Mouse (Mus musculus): ENCODE data around the gene Nfia.

The Nfia gene

DNA sequence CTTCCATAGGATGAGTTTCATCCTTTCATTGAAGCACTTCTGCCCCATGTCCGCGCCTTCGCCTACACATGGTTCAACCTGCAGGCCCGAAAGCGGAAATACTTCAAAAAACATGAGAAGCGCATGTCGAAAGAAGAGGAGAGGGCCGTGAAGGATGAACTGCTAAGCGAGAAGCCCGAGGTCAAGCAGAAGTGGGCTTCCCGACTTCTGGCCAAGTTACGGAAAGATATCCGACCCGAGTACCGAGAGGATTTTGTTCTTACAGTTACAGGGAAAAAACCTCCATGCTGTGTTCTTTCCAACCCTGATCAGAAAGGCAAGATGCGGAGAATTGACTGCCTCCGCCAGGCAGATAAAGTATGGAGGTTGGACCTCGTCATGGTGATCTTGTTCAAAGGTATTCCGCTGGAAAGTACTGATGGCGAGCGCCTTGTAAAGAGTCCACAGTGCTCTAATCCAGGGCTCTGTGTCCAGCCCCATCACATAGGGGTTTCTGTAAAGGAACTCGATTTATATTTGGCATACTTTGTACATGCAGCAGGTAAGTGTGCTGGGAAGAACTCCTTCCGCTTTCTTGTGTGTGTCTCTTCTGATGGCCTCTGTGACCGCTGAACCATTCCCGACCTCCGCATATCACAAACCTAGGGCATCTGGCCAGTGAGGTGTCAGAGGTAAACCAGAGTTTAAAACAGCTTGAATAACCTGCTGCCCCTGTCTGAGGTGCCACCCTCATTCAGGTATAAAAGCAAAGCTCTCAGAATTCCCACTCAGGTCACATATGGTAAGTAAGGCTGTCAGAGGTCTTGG is 10.7 kb downstream of the Nfia start:
- DNase-seq (ENCODE audit: low spot score), result no peak

DNA sequence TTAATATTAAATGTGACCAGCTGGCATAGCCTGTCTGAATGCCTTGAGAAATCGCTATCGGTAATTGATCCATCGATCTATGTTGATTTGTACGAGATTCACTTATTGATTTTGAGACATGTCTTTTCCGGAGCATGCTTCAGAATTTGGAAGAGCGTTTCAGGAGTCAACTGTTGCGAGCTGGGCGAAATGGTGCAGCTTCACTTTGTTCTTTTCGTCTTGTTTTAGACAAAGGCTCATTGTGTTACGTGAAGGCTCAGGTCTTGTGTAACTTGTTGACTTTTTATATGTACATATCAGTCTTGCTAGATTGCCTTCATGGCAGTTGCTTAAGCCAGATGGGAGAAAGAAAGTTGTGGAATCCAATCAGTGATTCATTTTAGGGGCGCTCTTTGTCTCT is 11.7 kb downstream of the Nfia start:
- DNase-seq (ENCODE audit: low spot score), result no peak

DNA sequence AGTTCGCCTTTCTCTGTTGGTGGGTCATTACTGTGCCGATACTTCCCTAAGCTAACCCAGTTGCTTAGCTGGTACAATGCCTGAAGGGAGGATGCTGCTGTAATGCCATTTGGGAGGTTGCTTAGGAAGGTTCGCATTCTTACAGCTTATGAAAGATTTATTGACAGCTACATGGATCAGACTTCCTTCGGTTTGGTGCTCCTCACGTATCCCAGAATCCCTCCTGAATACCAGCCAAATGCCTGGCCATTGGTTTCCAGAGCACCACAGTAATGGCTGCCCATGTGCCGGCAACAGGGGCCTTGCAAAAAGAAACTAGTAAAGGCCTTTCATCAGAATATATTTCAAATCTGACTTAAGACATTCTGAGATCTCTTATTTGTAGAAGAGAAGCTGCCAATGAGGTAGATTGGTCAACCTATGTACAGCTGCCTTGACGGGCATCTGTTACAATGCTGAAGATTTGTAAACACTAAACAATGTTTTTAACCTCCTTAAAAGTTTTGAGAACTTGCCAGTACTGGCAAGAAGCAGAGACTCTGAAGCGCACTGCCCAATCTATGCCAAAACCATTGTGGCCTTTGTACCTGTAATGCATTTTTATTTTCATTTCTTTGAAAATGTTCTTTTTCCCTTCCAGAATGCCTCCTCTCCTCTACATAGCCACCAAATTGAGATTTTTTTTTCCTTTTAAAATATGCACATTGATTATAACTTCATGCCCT is 13.2 kb downstream of the Nfia start:
- no peak for DNase-seq (ENCODE audit: low spot score)

DNA sequence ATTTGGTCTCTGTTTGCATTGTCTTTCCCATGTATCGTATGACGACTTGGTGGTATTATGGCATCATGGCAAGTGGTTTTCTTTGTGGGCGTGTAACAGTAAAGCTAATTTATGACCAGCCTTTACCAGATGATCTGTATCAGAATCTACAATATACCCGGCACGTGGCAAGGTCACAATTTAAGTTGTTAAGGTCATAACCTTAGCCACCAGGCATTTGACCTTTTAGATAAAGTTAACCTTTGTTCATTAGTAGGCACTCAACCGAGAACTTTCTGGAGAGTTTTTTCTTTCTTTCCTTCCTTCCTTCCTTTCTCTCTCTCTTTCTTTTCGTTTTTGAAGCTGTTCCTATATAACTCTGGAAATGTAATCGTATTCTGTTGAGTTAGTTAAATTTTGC is 14.0 kb downstream of the Nfia start:
- DNase-seq (ENCODE audit: low spot score), result no peak

DNA sequence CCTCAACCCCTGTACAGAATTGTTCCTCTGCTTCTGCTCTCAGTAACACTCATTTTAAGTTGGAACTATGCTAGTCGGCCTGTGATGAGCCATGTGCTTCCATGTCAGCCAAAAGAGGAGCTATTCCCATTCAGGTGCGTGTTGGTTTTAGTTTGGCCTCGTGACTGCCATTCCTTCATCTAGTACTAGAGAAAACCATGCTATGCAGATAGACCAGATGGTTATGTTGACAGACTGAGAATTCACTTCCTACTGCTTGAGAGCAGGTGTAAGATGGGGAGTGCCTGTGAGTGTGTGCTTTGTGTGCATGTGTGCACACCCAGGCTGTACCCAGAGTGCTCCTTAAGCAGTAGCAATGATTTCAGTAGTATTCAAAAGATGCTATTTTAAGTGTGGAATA is 15.0 kb downstream of the Nfia start:
- DNase-seq (ENCODE audit: low spot score), result no peak

DNA sequence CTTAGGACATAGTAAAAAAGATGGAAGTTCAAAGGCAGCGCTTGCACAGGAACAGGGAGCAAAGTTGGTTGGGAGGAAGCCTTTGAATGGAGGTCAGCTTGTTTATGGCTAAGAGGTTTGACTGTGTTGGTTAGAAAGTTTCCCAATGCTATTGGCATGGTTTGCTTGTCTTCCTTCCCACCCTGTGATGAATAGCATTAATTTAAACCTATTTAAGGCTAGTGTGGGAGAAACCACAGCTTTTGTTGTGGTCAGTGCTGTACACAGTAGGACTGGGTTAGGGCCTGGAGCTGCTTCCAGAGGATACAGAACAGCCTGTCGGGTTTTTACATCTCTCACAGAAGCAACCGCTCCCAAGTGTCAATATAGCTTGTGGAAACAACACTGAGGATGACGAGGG is 16.0 kb downstream of the Nfia start:
- no peak for DNase-seq (ENCODE audit: low spot score)

DNA sequence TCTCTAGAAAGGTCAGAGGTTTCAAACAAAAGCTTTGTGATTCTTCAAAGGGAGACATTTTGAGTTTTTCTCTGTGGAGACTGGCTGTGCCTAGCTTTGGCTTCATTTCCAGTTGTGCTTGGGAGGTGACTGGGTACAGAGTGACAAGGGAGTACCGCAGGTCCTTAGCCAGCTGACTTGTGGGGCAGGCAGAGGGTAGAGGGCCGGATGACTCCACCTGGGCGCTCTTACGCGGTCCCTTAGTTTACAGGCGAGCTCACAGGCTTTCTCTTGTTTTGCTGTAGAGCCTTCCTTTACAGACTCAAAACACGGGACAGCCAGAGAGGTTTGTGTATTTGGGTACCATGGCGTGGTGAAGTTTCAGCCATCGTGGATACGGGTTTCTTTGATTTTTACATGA is 21.4 kb downstream of the Nfia start:
- DNase-seq (ENCODE audit: low spot score), result no peak

DNA sequence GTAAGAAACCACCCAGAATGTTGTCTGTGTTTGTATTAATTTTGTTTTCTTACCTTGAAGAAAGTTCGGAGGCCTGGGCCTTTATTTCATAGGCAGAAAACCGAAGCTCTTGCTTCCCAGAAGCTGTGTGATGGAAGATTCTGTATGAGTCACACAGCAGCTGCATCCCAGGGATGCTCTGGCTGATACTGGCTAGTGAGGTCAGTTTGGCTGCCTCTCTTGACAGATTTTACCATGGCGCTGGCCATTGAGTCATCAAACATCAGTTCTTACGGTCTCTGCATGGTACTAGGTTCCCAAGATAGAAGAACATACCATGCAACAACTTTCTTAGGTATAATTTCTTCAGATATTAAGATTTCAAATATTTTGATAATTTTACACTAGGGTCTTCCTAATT is 22.3 kb downstream of the Nfia start:
- no peak for DNase-seq (ENCODE audit: low spot score)

DNA sequence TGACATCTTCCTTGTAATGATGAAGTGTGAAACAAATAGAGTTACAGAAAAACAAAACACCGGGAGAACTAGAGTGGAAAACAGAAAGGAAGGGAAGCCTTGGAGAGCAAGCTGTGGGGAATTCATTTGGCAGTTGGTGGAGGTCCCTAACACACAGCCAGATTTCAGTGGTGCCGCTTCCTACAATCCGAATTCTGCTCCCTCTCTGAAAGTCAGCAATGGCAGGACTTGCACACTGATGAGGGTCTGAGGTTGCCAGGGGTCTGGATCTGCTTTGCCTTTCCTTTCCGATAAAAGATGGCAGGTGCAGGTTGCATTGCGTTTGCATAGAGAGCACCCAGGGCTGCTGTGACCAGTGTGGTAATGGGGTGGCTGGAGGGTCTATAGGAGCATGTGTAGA is 23.4 kb downstream of the Nfia start:
- no peak for DNase-seq (ENCODE audit: low spot score)

DNA sequence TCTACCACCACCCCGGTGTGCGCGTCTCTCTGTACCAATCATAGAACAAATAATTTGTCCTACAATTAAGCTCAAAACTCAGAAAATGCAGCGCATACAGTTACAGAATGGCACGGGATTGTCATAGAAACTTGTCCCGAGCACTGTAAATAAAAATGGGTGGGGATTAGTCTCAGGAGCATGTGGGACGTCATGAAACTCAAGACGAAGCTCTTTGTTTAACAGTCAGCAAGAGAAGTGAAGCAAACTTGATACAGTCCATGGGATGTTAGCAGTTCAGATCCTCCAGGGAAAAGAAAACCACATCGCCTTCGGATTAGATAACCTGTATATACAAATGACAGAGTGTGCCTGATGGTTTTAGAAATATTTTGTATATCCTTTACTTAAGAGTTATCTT is 24.0 kb downstream of the Nfia start:
- DNase-seq (ENCODE audit: low spot score), result no peak

DNA sequence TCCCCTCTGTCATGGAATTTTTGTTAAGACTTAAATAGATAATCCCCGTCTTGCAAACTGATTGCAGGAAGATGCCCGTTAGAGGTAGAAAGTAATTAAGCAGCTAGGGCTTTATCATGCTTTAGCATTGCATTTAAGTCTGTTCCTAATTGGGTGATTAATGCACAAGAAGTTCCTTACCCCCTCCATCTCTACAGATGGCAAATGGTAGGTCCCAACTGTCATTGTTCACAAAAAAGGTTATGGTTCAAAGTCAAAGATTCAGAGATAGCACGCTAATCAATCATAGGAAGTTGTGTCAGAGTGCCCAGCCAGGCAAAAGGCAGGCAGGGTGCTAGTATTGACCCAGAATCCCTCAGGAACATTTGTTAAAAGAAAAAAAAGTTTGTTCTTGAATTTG is 31.3 kb downstream of the Nfia start:
- no peak for DNase-seq (ENCODE audit: low spot score)

DNA sequence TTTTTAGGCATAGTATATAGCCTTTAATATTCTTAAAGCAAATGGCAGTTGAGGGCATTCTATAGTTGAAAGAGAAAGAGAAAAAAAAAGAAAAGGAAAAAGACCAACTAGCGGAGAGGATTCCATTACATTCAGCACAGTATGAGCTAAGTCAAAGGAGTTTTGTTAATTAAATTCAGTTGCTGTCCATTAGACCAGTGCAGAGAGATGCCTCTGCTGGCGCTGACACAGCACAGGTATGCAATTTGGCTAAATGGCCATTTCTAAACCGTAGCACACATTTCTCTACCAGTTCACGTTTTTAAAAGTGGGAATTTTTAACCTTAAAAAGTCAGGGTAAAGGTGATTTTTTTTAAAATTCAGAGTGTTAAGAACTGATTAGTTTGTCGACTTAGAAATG is 32.1 kb downstream of the Nfia start:
- no peak for DNase-seq (ENCODE audit: low spot score)

DNA sequence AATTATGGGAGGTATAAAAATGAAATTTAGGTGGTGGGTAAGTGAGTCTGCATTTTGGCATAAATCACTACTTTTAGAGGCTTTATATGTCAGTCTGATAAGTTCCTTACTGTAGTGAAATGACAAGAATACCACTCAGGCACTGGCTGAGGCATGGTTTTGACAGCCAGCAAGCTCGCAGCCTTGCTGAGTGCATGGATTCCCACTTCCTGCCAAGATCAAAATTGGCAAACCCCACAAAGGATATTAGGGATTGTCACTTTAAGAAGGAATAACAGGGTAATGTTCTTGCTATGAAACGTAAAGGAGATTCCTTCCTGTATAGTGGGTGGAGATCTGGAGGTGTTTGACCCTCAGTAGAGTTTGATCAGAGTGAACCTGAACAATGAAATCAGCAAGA is 32.7 kb downstream of the Nfia start:
- no peak for DNase-seq (ENCODE audit: low spot score)

DNA sequence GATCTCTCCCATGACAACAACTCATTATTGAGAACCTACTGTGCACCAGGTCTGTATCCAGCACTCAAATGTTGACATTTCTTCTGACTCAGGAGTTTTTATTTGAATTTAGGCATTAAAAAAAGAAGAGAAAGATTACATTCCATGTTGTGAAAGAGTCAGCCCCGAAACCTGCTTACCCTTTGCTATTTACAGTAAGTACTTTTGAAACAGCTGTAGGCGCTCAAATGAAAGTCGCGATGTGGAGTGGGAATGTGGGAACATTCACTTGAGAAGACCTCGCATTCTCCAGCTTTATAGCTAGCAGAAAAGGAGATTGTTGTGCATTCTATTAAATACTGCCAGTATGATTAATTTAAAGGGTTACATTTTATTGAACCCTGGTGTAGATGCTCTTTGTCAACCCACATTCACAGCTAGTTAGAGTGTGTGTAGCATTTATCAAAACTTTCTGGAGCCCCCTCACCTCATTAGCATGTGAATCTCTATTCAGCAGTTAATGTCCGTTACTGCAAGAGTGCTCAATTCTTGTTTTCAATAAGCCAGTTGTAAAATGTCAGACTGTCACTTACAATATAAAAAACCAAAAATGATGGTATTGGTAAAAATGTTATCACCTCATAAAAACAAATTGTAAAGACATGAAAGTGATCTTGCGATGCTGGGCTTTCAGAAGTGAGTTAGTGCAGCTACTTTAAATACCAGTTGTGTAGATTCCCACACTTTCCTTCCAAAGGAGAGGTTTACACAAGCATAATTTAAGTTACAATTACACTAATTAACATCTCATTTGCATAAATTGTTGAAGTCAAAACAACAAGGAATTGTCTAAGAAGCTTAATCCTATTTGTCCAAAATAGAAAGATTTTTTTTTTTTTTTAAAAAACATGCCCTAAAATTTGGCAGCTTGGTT is 33.6 kb downstream of the Nfia start:
- no peak for DNase-seq (ENCODE audit: low spot score)

DNA sequence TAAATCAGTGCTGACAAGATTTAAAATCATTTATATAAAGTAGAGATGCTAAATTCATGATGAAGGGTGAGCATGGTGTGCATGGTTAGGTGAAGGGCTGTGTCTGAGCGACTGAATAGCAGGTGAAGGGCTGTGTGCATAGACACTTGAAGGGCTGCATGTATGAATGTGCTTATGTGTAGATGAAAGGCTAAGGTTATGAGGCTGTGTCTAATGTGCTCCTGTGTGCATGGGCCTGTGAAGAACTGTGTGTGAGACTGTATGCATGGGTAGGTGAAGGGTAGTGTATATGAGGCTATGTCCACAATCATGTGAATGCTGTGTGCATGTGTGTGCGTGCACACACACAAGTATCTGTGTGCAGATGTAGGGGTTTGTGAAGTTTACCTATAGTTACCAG is 34.4 kb downstream of the Nfia start:
- no peak for DNase-seq (ENCODE audit: low spot score)

DNA sequence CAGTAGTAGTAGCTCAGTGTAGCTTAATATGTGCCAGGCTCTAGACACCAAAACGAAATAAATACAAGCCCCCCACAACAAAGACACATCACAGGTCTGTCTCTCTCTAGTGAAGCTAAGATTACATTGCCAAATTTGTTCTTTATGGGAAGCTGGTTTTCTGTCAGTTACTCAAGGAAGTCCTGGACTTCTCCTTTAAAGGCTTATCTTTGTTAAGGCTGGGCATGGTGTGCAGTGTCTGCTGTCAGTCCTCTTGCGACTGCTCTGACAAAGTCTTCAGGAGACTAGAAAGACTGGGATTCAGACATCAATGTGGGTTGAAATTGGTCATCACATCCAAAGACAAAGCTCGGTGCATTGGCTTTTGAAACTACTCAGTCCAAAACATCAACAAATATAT is 36.4 kb downstream of the Nfia start:
- no peak for DNase-seq (ENCODE audit: low spot score)

DNA sequence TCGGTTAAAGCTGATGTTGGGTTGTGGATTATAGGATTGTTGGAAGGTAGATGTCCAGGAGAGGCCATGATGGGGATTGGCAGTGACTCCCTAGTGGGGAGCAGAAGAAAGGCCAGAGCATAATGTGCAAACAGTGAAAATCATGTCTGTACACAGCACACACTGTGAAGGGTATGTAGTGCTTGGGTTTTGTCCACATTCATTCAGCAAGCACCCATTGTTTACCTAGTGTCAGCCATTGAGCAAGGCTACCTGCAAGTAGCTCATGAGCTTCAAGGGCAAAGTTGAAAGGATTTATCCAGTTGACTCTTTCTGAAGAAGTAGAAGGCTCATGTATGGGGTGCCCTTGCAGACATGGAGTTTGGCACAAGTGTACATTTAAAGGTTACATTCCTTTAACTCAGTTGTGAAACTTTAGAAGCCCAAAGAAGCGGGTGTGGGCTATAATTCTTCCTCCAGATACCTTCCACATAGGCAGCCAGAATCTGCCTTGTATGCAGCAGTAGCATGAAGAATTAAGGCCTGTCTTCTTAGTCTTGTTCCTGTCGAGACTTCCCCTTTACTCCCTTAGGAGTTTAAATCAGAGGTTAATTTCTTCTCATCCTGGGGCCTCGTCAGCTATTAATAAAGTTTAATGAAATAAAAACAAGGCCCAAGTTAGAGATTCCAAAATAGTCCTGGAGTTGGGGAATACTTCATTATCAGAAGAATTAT is 37.2 kb downstream of the Nfia start:
- DNase-seq (ENCODE audit: low spot score), result no peak

DNA sequence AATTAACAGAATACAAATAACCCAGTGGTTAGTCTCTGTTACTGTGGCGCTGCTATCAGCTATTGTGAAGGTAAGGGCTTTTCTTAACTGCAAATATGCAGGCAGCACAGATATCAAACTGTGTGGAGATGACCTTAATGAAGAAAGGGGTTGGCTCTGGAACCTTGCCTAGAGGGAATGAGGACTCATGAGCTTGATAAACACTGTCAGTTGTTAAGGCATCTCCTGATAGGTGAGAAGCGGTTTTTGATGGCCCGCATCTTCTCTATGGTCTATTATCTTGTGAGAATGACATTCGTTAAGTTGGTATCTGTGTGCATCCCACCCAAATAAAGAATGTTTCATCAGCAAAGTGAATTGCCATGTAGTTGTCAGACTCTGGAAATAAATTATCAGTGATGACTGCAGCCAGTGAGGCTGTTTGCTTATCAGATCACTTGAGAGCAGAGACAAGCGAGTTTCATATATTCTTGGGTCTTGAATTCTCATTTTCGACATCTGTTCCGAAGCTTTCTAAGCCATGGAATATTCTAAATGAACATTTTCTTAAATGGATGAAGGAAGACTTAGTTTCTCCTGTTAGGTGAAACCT is 37.9 kb downstream of the Nfia start:
- no peak for DNase-seq (ENCODE audit: low spot score)

DNA sequence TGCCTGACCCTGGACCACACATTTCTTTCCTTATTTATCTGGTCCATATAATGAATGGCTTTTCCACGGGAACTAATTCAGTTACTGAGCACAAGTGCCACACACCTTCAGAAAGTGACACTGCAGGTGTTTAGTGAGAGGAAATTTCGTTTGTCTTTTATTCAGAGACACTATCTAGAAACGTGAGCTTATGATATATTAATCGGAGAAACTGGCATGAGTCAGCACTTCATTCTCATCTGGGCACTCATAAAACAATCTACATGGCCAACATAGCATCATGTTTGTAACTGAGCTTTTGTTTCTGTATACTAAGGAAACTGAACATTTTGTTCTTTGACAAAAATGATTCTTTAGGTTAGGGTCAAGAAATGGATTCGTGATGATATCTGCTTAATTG is 40.5 kb downstream of the Nfia start:
- no peak for DNase-seq (ENCODE audit: low spot score)

DNA sequence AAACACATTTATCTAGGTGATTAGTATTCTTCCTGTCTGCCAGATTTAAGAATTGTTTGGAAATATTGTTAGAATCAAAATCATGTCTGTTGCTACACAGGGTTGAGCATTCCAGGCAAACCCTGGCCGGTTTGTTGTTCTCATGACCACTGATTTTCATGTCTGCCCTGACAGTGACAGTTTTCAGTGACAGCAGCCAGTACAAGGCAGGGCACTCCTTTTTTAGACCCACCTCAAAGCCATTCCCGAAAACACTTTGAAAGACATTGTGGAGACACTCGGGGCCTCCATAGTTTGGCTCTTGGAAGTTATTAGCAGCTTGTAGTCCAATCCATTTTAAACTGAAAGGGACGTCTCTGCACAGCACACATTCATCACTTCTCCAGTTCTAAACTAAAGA is 41.5 kb downstream of the Nfia start:
- DNase-seq (ENCODE audit: low spot score), result no peak

DNA sequence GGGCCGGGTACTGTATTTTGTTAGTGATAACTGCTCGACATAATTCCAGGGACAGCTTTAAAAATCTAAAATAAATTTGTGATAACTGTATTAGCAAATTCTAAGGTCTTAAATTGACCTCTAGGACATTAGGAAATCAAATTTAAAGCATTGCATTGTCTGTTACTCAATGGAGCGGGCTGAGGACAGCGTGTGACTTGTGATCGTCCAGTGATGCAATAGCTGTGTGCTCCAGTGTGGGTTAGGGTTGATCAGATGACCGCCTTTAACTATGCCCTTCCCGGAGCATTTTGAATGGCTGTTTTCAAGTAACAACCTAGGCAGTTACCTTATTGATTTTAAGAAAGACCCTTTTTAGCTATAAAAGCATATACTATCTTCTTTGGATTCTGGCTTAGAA is 42.0 kb downstream of the Nfia start:
- DNase-seq (ENCODE audit: low spot score), result no peak

DNA sequence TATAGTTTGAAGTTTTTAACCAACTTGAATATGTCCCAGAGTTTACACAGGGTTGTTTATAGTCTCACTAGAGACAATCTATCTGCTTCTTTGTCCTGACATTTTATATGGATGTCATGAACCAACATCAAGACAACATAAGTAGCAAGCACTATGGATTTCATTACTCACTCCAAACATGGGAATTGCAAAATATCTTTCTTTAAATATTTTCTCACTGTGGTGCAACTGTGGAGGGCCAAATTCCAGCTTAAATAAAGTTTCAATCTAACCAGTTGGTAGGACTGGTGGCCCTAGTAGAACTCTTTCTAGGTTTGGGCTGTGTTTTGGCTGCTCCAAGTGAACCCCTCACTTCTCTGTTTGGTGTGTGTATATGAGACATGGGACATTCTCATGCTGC is 43.5 kb downstream of the Nfia start:
- no peak for DNase-seq (ENCODE audit: low spot score)

All from ovary, postnatal 14 days (tissue).